Mouse (Mus musculus) heart, embryonic 11.5 days (tissue): ENCODE data around the gene Map2k3. TPM values are rescaled to one million over a fixed set of nuclear protein-coding genes. Genes with fewer than 3 reads are reported as not detected.

ENCODE experiments used
- ATAC-seq: fragments of 200-750 bp; cut with Nextera tagmentation; replicated peaks from 2 replicates; pipeline ENCODE4 v1.8.0; 2017; ENCODE audit warnings: moderate library complexity; ENCODE audit not compliant: insufficient number of reproducible peaks, low FRiP score, low TSS enrichment
- H3K27ac ChIP-seq: fragments of 300-500 bp; sonication (generic); 2 replicates; pipeline ENCODE4 v1.5.1; 2014; ENCODE audit warnings: mild to moderate bottlenecking, low read depth, low read length
- H3K27me3 ChIP-seq: fragments of 300-500 bp; sonication (generic); 2 replicates; pipeline ENCODE4 v1.6.1; 2014; ENCODE audit warnings: mild to moderate bottlenecking, low read length, mixed read lengths; ENCODE audit not compliant: control insufficient read depth, insufficient read depth
- H3K36me3 ChIP-seq: fragments of 300-500 bp; sonication (generic); 2 replicates; pipeline ENCODE4 v1.6.1; 2014; ENCODE audit warnings: mild to moderate bottlenecking, low read length, moderate library complexity, mixed read lengths; ENCODE audit not compliant: control insufficient read depth, insufficient read depth
- H3K4me1 ChIP-seq: fragments of 300-500 bp; sonication (generic); 2 replicates; pipeline ENCODE4 v1.6.1; 2014; ENCODE audit warnings: low read length; ENCODE audit not compliant: control insufficient read depth, insufficient read depth
- H3K4me2 ChIP-seq: fragments of 300-500 bp; sonication (generic); 2 replicates; pipeline ENCODE4 v1.6.1; 2014; ENCODE audit warnings: mild to moderate bottlenecking, moderate library complexity
- H3K4me3 ChIP-seq: fragments of 300-500 bp; sonication (generic); 2 replicates; pipeline ENCODE4 v1.5.1; 2014; ENCODE audit warnings: low read depth, low read length
- H3K9ac ChIP-seq: fragments of 300-500 bp; sonication (generic); 2 replicates; pipeline ENCODE4 v1.6.1; 2014; ENCODE audit warnings: mild to moderate bottlenecking, low read depth, low read length, moderate library complexity
- H3K9me3 ChIP-seq: fragments of 300-500 bp; sonication (generic); replicated peaks from 2 replicates; pipeline ENCODE4 v1.6.1; 2016; ENCODE audit warnings: low read length; ENCODE audit not compliant: control insufficient read depth
- WGBS: fragments of 180-500 bp; shearing (Covaris S2); extraction: QIAGEN DNeasy Blood & Tissue Kit; methylation state at CpG from one replicate; pipeline ENCODE4 v1.1.7; 2014; ENCODE audit not compliant: insufficient replicate concordance; 5-methylcytosine and 5-hydroxymethylcytosine counted together
- polyA plus RNA-seq: library from polyadenylated mRNA; unstranded; fragments of >200 nt; fragmentation: Nextera tagmentation; extraction: Ambion mirVana; gene quantifications from 2 replicates; pipeline ENCODE4 v1.2.1, GENCODE M21; 2014

Gene Map2k3
- polyA plus RNA-seq, 1 experiment from 2014 or later, result 77.9 TPM

- H3K9me3 ChIP-seq, result no peaks in the 10 kb centered on the region
- H3K36me3 ChIP-seq, result no peaks in the 10 kb centered on the region
- no peak overlapping the region for H3K4me3 ChIP-seq
- no peak overlapping the region for H3K9ac ChIP-seq
- peaks cover 30% of the 10 kb centered on the region for H3K4me1 ChIP-seq
- ATAC-seq, result no peak
- H3K27ac ChIP-seq, result no peak overlapping the region
- no peak overlapping the region for H3K4me2 ChIP-seq
- H3K27me3 ChIP-seq, result no peaks in the 10 kb centered on the region
- WGBS, result 55% methylated on average over 4 of the region's 4 CpGs
These were observed 16.6 kb upstream of the Map2k3 start for GRCm38 (mm10) chr11:60915201-60915600.

DNA sequence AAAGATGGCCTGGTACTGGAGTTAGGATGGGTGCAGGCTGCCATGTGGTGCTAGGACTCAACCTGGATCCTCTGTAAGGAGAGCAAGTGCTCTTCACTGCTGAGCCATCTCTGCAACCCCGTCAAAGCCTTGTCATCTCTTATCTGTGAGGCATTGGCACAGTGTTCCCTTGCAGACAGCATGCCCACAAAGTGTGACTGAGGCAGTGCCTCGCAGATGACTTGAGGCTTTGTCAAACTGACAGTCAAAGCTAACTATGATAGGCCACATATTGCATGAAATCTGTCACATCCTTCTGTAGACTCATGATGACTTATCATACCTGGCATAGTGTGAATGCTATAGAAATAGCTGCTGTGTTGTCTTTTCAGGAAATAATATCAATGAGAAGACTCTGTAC, 11.8 kb upstream of the Map2k3 start:
- Histone ChIP-seq H3K27ac (no peak overlapping the region), H3K4me1 (peaks cover 7% of the 10 kb centered on the region; the same call in 1 of the 2 replicates), H3K36me3 (0 out of 2 replicates have a peak, but pooled peaks cover 3% of the 10 kb centered on the region), H3K9me3 (no peaks in the 10 kb centered on the region), H3K9ac (no peak overlapping the region), H3K27me3 (no peaks in the 10 kb centered on the region), H3K4me2 (no peak overlapping the region), H3K4me3 (no peak overlapping the region)
- 74% methylated on average over 2 of the region's 2 CpGs for WGBS
- no peak for ATAC-seq

DNA sequence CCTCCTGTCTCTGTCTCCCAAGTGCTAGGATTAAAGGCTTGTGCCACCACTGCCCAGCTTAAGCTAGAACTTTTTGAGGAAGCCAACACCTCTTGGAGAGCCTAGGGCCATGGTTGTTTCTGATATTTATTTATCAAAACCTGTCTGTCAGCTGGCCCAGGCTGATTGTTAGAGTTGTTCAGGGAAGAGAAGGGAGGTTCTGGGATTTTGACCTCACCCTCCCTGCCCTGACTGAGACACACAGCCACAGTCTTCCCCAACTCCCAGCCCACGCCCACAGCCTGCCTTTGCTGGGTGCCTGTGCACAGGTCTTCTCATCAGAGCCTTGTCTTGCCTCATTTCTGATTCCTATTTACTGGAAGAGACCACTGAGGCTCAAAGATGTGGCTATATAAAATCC, 9.6 kb upstream of the Map2k3 start:
- Histone ChIP-seq H3K27ac (no peak overlapping the region), H3K4me2 (no peak overlapping the region), H3K27me3 (no peaks in the 10 kb centered on the region), H3K4me1 (0 out of 2 replicates have a peak, but pooled peaks cover 3% of the 10 kb centered on the region), H3K9me3 (no peaks in the 10 kb centered on the region), H3K4me3 (no peak overlapping the region), H3K9ac (no peak overlapping the region), H3K36me3 (0 out of 2 replicates have a peak, but pooled peaks cover 3% of the 10 kb centered on the region)
- WGBS, result 83% methylated on average over 1 of the region's 1 CpGs
- ATAC-seq, result no peak

- no peak overlapping the region for H3K4me3 ChIP-seq
- no peak overlapping the region for H3K27ac ChIP-seq
- H3K4me1 ChIP-seq, result 0 out of 2 replicates have a peak, but pooled peaks cover 3% of the 10 kb centered on the region
- 0 out of 2 replicates have a peak, but pooled peaks cover 3% of the 10 kb centered on the region for H3K36me3 ChIP-seq
- H3K4me2 ChIP-seq, result no peak overlapping the region
- no peak overlapping the region for H3K9ac ChIP-seq
- ATAC-seq, result no peak
- no peaks in the 10 kb centered on the region for H3K27me3 ChIP-seq
- WGBS, result 72% methylated on average over 5 of the region's 5 CpGs
- H3K9me3 ChIP-seq, result no peaks in the 10 kb centered on the region
These were observed 8.9 kb upstream of the Map2k3 start for GRCm38 (mm10) chr11:60922964-60923363.

DNA sequence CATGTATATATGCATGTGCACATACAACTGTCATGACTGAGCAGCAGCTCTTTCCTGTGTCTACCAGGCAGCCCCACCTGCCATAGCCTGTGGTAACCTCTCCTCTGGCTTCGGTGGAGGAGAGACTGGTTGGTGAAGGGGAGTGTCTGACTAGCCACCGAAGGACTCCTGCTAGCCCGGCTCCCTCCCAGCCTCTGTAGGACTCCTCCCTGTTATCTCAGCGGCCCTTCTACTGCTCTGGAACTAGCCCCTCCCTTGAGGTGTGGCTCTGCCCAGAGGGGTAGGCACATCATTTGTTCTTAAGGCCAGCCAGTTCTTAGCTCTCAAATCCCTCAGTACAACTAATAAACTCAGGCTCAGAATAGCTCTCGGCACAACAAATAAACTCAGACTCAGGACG, 7.3 kb upstream of the Map2k3 start:
- Histone ChIP-seq H3K4me2 (no peak overlapping the region), H3K36me3 (0 out of 2 replicates have a peak, but pooled peaks cover 3% of the 10 kb centered on the region), H3K27ac (no peak overlapping the region), H3K27me3 (no peaks in the 10 kb centered on the region), H3K4me3 (no peak overlapping the region), H3K4me1 (0 out of 2 replicates have a peak, but pooled peaks cover 3% of the 10 kb centered on the region), H3K9ac (no peak overlapping the region), H3K9me3 (no peaks in the 10 kb centered on the region)
- 30% methylated on average over 6 of the region's 6 CpGs for WGBS
- peak; percentile 61; the same call in 1 of the 2 replicates for ATAC-seq

DNA sequence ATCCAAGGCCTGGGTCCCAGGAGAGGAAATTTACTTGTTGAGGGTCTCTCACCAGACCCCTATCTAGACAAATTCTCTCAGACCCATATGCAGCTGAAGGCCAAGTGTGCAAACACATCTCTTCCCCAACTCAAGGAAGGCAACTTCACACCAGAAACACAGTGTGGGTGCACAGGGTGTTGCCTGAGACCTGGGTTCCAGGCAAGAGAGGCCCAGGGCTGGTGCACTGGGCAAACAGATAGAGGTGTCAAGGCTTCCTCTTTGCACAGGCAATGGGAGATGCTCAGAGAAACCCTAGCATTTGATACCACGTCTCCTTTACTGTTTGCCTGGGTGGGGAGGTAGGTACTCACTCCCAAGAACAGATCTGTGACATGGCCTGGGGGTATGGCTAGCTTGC, 6.9 kb upstream of the Map2k3 start:
- no peak overlapping the region for H3K4me3 ChIP-seq
- H3K9ac ChIP-seq, result no peak overlapping the region
- H3K4me2 ChIP-seq, result no peak overlapping the region
- H3K27me3 ChIP-seq, result no peaks in the 10 kb centered on the region
- ATAC-seq, result no peak
- no peaks in the 10 kb centered on the region for H3K9me3 ChIP-seq
- WGBS, result 90% methylated on average over 1 of the region's 1 CpGs
- 0 out of 2 replicates have a peak, but pooled peaks cover 3% of the 10 kb centered on the region for H3K4me1 ChIP-seq
- 0 out of 2 replicates have a peak, but pooled peaks cover 3% of the 10 kb centered on the region for H3K36me3 ChIP-seq
- H3K27ac ChIP-seq, result no peak overlapping the region

DNA sequence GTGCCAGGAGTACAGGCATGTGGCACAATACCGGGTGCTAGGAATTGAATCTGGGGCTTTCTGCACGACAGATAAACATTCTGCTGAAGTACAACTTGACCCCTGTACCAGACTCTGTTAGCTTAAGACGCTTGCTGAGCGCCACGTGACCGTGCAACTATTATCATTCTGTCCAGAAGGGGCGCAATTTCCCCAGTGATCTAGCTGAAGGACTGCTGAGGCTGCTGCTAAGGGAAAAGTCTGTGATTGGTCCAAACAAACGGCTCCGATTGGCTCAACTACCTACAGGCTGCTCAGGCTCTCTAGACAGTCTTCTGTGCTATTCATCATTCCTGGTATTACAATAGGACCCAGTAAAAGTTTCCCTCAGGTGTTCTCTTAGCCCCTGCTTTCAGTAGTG, 4.6 kb upstream of the Map2k3 start:
- Histone ChIP-seq H3K4me2 (peak overlapping the region; percentile 55), H3K9ac (no peak overlapping the region), H3K4me3 (no peak overlapping the region; the same call in 1 of the 2 replicates), H3K9me3 (no peaks in the 10 kb centered on the region), H3K27me3 (no peaks in the 10 kb centered on the region), H3K27ac (no peak overlapping the region), H3K36me3 (no peaks in the 10 kb centered on the region), H3K4me1 (peaks cover 14% of the 10 kb centered on the region)
- peak; percentile 41 for ATAC-seq
- WGBS, result 0% methylated on average over 9 of the region's 9 CpGs

- no peaks in the 10 kb centered on the region for H3K9me3 ChIP-seq
- peak overlapping the region; percentile 81 for H3K9ac ChIP-seq
- no peaks in the 10 kb centered on the region for H3K36me3 ChIP-seq
- peaks cover 36% of the 10 kb centered on the region for H3K4me1 ChIP-seq
- no peak for ATAC-seq
- H3K4me3 ChIP-seq, result peak overlapping the region; percentile 79
- WGBS, result 22% methylated on average over 7 of the region's 7 CpGs
- H3K4me2 ChIP-seq, result peak overlapping the region; percentile 93
- H3K27me3 ChIP-seq, result no peaks in the 10 kb centered on the region
- no peak overlapping the region for H3K27ac ChIP-seq
These were observed 1.0 kb upstream of the Map2k3 start for GRCm38 (mm10) chr11:60930724-60931281.
